Mouse (Mus musculus) left cerebral cortex, postnatal 14 days (tissue): ENCODE data around the gene Rassf1. TPM values are rescaled to one million over a fixed set of nuclear protein-coding genes. Genes with fewer than 3 reads are reported as not detected.
"Not testable (repeated sequence)": the region's sequence is repeated elsewhere in the genome, so short reads cannot be mapped to it uniquely, and the experiment has no call there.

Experiments used
- DNase-seq, 2 experiments: peaks; one replicate each; pipeline ENCODE4 v3.0.0; 2021 to 2022; ENCODE audit warnings: low spot score in 2 of 2, mixed read lengths in 1 of 2
- intact Hi-C: fragments of 180-260 bp; cut with DNase I; formaldehyde crosslinking; loops from one replicate; pipeline ENCODE4 v1.15.1; 2025
- total RNA-seq, 2 experiments: library from RNA; stranded (reverse); gene quantifications; 2 replicates each; pipeline ENCODE4 v1.2.3; 2021

Gene Rassf1
- total RNA-seq, 2 experiments from 2014 or later, result 14.0 to 14.6 TPM

GRCm38 (mm10) chr9:107552690-107553393, 1.5 kb downstream of the Rassf1 start:
- DNase-seq, result no peak
- intact Hi-C loops, result no loop called here

DNA sequence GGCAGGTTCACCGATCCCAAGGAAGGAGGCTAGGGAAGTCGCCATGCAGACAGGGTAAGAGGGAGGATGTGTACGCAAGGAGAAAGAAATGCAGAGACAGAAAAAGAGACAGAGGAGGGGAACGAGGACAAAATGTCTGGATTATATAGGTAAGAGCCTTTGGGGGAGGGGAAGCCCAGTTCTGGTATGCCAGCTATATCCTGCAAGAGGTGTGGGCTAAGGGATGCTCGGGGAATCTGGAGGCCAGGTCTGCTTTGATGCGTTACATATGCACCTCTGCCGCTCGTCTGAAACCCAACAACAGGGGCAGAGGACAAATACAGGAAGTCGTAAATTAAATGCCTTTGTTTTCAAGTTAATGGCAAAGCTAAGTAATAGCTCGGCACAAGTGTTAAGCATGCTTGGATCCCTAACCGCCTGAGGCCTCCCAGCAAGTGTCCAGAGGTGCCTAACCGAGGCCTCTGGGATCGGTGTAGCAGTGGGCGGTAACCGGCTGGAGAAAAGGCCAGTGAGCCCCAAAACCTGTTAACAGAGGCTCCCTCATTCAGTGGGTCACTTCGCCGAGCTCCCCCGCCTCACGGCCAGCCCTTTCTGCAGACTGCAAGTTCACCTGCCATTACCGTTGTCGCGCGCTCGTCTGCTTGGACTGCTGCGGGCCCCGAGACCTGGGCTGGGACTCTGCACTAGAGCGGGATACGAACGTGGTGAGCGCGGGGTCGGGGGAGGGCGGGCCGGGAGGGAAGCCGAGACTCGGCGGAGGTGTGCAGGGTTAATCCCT, 2.4 kb downstream of the Rassf1 start:
- intact Hi-C loops, result no loop called here
- no peak for DNase-seq

GRCm38 (mm10) chr9:107554319-107554825, 3.0 kb downstream of the Rassf1 start:
- DNase-seq, result peak; percentile 96 to 97
- intact Hi-C loops, result no loop called here

DNA sequence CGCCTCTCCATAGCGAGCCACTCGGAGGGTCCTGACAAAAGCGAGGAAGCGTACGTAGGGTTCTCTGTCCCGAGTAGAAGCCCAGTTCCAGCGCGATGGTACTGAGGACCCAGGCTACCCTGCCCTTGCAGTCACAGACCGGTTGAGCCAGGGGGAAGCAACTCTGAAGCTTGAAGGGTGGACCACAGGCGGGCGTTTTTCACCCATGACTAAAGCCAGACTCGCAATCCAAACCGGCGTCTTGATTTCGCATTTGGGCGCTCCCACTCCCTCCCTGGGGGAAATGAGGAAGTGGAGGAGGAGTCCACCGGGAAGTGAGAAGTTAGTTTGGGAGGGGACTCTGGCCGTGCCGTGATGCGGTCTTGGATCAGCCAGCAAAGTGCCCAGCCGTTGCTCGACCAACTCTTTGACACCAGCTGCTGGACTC, 3.7 kb downstream of the Rassf1 start:
- no peak for DNase-seq
- intact Hi-C loops, result no loop called here

DNA sequence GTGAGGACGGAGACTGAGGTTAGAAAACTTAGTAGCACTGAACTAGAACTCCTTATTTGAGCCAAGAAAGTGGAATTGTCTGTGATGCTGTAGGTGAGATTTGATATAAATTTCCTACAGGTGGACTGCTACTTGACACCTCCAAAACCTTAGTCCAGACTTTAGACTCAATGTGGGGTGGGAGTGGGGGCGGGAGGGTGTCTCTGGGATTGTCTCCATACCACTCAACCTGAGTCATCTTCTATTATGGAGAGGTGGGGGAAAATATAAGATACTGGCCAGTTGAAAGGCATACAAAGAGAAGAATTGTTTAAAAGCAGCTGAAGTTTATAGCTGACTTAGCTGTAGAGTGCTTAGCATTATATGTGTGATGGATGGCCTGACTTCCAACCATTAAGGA, 4.3 kb downstream of the Rassf1 start:
- intact Hi-C loops, result no loop called here
- DNase-seq, result no peak

DNA sequence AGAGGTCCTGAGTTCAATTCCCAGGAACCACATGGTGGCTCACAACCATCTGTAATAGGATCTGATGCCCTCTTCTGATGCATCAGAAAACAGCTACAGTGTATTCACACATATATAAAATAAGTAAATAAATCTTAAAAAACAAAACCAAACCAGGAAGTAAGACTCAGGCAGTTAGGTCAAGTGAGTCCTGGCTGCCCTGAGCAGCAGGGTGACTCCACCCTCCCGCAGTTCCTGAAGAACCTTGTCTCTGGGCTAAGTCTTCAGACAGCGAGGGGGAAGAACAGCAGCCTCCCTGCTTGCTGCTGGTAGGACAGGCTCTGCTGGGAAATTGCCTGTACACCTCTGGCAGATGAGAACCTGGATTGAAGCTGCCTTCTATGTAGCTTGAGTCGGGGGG, 5.0 kb downstream of the Rassf1 start:
- no peak for DNase-seq
- intact Hi-C loops, result no loop called here

DNA sequence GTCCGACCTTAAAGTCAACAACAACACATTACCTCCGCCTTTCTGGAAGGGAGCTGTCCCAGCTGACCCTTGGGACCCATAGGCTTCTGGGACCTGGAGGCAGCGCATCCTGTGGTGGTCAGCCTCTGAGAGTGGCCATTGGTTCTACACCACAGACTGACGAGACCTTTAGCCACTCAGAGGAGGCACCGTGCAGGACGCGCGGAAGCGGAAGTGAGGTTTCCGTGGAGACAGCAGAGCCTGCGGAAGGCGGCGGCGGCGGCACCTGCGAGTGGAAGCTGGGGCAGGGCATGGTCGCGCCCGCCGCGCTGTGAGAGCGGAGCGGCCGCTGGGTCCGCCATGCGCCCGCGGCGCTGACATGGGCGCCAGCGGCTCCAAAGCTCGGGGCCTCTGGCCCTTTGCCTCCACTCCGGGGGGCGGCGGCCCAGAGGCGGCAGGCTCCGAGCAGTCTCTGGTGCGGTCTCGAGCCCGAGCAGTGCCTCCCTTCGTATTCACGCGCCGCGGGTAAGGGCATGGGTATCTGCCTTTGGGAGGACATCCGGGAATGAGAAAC, 11.8 kb downstream of the Rassf1 start, which contains the start of gene Tusc2:
Gene Tusc2 (plus strand): TSS at position 227 of the 553 bp plus-strand sequence.
- intact Hi-C loops, result no loop called here

DNA sequence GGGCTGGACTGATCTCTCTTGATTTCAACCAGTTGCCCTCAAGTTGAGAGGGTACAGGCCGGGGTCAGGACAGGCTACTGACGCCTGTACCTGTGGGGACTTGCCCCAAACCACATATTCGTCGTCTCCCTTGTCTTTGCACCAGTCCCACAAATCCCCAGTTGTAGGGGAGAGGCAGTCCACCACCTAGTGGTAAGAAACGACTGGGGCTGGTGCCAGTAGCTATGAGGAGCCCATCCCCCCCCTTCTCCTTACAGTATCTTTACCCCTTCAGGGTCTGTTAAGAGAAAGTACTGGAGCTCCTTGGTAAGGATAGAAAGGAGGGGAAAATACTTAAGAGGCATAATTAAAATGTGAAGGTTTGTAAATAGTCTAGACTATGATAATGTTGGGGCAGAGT, 14.2 kb downstream of the Rassf1 start:
- DNase-seq, intact Hi-C loops: not testable (repeated sequence)

More for the DNA sequence above, 11.8 kb downstream of the Rassf1 start, which contains the start of gene Tusc2:
- DNase-seq, result peak; percentile 96 to 97

- DNase-seq, result peak; percentile 76 to 81
- intact Hi-C loops, result no loop called here
These were observed 14.8 kb downstream of the Rassf1 start for GRCm38 (mm10) chr9:107566041-107566709.

- intact Hi-C loops, result no loop called here
- no peak for DNase-seq
These were observed 15.5 kb downstream of the Rassf1 start for GRCm38 (mm10) chr9:107566855-107567254.

DNA sequence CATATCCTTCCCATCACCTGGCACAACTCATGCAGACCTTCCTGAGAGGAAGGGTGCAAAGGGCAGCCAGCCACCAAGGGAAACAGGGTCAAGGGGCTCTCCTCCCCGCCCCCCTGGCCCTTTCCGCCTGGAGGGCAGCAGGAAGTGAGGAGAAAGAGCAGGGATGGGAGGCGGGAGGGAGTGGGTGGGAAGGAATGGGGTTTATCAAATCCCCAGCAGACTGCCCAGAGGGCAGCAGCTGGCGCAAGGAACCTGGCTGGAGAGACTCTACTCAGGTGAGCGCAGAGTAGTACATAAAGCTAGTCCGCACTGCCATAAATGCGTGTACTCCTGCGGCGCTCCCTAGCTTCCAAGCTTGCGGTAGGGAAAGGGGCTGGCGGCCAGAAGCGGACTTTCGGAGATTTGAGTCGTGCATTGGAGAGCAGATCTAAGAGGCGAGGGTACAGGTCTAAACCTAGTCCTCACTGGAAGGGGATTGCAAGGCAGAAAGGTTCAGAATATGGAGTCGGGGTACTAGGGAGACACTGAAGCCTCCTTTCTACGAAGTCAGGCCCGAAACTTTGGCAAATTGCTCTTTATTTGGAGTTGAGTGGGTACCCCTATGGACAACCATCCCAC, 16.5 kb downstream of the Rassf1 start, which contains the start of gene Hyal2:
Gene Hyal2 (plus strand): TSS at position 244 of the 618 bp plus-strand sequence.
- intact Hi-C loops, result no loop called here
- no peak for DNase-seq

- intact Hi-C loops, result no loop called here
- peak; percentile 81 to 82 for DNase-seq
These were observed 17.2 kb downstream of the Rassf1 start for GRCm38 (mm10) chr9:107568331-107569261.

- DNase-seq, result no peak
- intact Hi-C loops, result no loop called here
These were observed 17.9 kb downstream of the Rassf1 start for GRCm38 (mm10) chr9:107569270-107569669.

DNA sequence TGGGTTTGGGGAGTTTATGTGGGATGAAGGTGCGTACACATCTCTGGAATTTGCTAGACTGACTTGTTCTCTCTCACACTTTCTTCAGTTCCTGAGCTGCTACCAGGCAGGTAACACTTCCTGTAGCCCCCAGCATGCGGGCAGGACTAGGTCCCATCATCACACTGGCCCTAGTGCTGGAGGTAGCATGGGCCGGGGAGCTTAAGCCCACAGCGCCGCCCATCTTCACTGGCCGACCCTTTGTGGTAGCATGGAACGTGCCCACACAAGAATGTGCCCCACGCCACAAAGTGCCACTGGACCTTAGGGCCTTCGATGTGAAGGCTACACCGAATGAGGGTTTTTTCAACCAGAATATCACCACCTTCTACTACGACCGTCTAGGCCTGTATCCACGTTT, 18.7 kb downstream of the Rassf1 start:
- no peak for DNase-seq
- intact Hi-C loops, result no loop called here

DNA sequence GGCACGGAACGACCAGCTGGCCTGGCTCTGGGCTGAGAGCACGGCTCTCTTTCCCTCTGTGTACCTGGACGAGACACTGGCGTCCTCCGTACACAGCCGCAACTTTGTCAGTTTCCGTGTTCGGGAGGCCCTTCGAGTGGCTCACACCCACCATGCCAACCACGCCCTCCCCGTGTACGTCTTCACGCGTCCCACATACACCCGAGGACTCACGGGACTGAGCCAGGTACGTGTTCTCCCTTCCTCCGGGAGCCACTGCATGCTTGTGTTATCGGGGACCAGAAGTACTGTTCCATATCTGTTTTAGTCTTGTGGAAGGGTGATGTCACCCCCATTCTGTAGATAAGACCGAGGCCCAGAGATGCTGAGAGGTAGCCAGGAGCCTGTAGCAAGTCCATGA, 19.5 kb downstream of the Rassf1 start:
- DNase-seq, result no peak
- intact Hi-C loops, result no loop called here

GRCm38 (mm10) chr9:107571534-107572326, 20.4 kb downstream of the Rassf1 start:
- DNase-seq, result no peak
- intact Hi-C loops, result no loop called here

DNA sequence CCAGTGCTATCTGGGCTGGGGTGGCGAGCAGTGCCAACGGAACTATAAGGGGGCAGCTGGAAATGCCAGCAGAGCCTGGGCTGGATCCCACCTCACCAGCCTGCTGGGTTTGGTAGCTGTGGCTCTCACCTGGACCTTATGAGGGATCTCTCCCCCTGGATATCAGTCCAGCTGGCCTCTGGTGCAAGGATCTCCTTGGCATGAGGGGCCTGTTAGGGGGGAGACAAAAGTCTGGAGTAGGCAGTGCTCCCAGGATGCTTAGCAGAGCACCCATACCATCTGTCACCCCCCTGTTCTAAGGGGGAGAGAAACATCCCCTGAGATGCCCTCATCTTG, 20.9 kb downstream of the Rassf1 start:
- intact Hi-C loops, result no loop called here
- DNase-seq, result no peak
